Mouse (Mus musculus) megakaryocyte-erythroid progenitor cell, adult 5-6 weeks (primary cell): ENCODE data around the gene Arhgap9. TPM values are rescaled to one million over a fixed set of nuclear protein-coding genes. Genes with fewer than 3 reads are reported as not detected.
A peak's percentile ranks its signal among the peaks of the same experiment; 100 is the strongest.

Experiments
- ATAC-seq: replicated peaks from 2 replicates; pipeline ENCODE4 v1.8.0; 2016; ENCODE audit warnings: mild to moderate bottlenecking, inconsistent platforms; ENCODE audit not compliant: severe bottlenecking, poor library complexity, low FRiP score, low TSS enrichment
- total RNA-seq, 2 experiments: library from RNA; stranded (forward) in 1 of 2; stranded (reverse) in 1 of 2; fragments of 200-1000, 215-1000 nt in 1 of 2; fragments of >200 nt in 1 of 2; fragmentation: Nextera tagmentation in 1 of 2; gene quantifications; 2 replicates each; pipeline ENCODE4 v1.2.3; 2014 to 2017

The Arhgap9 gene
- total RNA-seq, 2 experiments from 2014 or later: 10.8 to 20.9 TPM

DNA sequence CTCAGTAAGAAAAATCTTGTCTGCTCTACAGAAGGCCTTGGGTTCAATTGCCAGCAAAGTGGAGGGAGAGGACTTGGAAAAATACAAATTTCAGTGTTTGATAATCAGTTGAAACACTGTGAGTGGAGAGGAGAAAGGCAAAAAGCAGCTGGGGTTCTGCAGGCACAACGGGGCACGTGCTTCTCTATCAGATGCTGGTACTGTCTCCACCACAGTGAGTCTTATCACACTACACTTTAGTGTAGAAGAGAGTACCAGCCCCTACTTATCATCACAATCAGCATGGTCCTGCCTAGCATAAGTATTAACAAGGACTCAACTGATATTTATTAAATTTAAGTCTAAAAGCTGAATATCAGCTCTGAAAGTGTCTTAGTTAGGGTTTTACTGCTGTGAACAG is 4.5 kb upstream of the Arhgap9 start:
- peak; percentile 78 for ATAC-seq

DNA sequence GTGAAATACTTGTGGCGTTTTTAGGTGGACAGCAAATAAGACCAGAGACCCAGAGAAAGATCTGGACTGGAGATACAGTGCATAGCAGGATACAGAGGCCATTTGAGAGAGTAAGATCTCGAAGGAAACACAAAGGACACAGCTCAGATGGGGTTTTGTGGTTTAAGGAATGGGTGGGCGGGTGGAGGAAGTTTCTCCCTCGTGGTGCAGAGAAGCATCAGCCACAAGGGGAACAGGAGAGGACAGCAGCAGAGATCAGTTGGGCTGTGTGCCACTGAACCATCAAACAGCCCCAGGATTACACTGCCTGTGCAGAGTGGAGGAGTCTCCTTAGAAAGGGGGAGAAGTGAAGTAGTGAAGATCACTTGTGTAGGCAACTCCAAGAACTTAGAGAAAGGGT is 3.8 kb upstream of the Arhgap9 start:
- ATAC-seq: peak; percentile 35

DNA sequence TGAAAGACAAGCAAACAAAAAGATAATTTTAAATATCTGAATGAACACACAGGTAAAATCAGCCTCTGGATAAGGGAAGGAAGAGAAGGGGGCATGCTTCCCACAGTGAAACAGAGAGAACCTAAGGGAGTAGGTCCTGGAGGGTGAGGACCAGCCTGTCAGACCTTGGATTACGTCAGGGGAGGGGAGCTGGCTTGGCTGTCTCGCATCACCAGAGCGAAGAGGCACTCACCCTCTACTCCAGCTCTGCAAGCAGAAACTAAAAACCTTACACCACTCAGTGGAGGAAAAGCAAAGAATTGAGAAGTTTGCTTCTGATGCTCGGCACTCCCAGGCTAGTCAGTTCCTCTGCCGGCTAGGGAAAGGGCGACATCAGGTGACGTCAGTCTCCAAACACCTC is 1.8 kb upstream of the Arhgap9 start:
- no peak for ATAC-seq

DNA sequence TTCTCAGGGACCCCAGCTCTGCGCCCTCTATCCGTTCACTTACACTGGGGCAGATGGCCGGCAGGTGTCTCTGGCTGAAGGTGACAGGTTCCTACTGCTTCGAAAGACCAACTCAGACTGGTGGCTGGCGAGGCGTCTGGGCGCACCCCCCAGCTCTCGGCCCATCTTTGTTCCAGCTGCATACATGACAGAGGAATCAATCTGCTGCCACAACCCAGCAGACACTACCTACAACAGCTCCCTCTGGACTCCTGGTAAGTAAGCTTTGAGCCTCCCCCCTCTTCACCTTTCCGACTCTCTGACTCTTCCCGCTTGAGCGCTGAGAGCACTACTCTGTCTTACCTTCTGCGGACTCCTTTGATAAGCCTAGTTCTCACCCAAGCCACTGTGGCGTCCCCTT is 414 bp downstream of the Arhgap9 start:
- ATAC-seq: no peak

DNA sequence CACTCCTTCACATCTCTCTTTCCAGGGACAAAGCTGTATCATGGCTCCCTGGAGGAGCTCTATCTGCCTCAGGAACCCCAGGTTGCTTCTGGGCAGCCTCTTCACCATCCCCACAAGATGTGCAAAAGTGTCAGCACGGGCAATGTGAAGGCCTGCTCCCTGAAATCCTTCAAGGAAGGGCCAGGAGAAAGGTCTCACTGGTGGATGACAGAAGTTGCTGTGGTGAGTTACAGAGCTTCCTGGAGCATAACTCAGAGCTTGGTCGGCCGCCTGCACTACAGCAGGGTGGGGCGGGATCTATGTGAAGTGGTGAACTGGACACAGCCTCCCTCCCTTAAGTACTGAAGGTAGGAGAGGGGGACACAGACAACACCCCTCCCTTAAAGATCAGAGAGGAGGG is 905 bp downstream of the Arhgap9 start:
- no peak for ATAC-seq

DNA sequence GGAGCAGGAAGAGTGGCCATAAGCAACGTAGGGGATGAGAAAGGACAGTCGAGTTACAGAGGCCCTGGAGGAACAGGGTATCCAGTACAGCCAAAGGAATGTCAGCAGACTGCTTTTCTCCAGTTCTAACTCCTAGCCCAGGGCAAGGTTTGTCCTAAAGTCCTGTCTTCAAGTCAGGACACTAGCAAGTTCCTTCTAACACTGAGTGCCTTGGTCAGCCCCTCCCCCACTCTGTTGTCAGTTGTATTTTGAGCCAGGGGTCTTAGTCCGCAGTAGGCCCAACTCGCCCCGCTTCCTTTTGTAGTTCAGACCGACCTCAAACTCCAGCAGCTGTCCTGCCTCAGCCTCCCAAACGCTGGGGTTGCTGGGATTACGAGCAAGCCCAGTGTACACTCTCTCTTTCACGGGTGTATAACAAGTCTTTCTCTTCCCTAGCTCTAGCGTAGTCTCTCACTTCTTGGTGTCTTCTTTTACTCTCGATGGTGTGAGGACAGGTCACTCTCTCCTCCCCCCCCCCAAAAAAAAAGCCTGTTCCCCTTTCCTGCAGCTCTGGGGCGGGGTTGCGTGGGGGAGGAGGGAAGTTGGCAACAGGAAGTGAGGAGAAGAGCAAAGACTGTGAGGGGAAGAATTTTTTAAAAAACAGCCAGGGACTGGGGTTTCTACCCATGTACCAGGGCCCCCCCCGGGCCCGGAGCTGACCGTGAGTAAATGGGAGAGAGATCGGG is 1.5 kb downstream of the Arhgap9 start:
- 0 out of 2 replicates have a peak, but pooled peaks have one; percentile 15 for ATAC-seq

DNA sequence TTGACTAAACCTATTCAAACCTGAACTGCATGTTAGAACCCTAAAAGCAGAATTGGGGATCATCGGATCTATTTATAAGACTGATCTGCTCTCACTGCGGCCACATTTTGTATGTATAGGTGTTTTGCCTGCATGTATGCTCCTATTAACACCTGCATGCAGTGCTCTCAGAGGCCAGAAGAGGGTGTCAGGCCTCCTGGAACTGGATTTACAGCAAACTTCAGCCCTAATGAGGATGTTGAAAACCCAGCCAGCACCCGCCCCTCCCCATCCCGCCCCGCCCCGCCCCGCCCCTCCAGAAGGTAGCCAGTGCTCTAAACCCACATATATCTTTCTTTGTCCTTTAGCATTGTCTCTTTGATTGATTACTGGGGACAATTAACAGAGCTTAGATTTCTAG is 2.7 kb downstream of the Arhgap9 start:
- ATAC-seq: peak; percentile 81

DNA sequence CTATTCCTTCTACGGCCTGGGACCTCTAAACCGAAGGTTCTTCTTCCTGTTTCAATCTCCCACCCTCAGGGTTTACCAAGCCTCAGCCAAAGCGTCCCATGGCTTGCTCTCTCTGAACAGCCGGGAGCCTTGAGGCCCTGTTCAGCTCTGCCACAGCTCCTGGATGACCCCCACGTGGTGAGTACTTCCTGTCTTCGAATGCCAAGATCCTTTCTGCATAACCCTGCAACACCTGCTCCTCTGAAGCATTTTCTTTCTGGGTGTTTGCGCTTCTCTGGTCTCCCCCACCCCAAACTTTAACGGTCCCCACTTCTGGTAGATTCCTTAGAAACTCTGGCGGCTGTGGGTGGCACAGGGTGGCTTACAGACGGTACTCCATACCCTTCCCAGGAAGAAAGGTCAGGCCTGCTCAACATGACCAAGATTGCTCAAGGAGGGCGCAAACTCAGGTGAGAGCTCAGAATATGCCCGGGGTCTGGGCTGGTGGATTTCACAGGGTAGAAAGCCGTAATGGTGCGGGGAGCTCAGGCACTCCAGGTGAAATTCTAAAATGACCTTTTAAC is 3.8 kb downstream of the Arhgap9 start:
- ATAC-seq: no peak

DNA sequence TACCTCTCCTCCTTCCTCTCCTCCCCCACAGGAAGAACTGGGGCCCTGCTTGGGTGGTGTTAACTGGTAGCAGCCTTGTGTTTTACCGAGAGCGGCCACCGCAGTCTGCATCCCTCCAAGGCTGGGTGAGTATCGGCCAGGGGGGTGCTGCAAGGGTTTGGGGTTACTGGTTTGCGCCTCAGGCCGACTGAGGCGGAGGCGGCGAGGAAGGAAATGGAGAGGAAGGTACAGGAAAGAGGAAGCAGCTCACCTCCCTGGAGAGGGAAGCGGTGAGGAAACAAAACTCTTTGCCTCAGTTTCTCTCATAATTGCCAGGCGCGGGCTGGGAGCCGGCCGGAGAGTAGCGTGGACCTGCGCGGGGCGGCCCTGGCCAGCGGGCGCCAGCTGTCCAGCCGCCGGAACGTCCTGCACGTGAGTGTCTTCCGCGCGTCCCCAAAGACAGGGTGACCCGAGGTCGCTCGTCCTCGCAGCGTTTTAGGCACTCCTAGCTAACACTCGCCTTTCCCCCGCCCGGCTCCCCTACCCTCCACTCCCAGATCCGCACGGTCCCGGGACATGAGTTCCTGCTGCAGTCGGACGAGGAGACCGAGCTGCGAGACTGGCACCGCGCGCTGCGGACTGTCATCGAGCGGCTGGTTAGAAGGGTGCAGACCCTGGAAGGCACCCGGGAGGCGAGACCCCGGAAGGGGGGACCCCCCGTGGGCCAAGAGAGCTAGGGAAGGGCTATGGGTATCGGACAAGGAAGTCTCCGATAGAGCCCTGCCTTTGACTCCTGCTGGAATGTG is 4.4 kb downstream of the Arhgap9 start:
- ATAC-seq: 0 out of 2 replicates have a peak, but pooled peaks have one; percentile 10

DNA sequence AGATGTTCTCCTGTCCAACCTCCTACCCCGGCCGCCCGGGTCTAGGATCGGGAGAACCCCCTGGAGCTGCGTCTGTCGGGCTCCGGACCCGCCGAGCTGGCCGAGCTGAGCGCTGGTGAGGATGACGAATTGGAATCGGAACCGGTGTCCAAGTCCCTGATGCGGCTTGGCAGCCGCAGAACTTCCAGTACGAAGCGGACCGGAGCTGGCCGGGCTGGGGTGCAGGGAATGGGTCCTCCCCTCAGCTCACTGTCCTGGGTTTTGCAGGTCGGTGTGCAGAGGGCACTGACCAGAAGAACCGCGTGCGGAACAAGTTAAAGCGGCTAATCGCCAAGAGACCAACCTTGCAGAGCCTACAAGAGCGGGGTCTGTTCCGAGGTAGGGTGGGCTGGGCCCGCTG is 5.1 kb downstream of the Arhgap9 start:
- no peak for ATAC-seq

DNA sequence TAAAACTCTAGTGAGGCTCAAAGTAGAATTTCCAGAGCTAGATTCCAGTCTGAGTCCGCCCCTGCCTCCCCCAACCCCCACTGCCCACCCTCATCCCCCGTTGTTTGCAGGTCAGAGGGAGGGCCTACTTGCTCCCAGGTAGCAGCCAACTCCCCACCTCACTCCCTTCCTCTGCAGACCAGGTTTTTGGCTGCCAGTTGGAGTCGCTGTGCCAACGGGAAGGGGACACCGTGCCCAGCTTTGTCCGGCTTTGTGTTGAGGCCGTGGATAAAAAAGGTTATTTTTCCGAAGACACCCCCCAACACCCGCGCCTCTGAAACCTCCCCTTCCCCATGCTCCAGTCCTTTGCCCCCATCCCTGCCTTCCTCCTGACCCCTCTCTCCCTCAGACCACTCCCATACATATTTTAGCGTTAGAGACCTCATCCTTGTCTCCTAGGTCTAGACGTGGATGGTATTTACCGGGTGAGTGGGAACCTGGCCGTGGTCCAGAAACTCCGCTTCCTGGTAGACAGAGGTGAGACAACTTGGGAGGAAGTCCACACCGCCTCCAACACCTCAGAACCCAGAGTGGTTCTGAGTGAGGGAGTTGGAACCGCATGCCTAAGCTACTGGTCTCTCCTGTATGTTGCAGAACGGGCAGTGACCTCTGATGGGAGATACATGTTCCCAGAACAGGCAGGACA is 5.8 kb downstream of the Arhgap9 start:
- no peak for ATAC-seq

DNA sequence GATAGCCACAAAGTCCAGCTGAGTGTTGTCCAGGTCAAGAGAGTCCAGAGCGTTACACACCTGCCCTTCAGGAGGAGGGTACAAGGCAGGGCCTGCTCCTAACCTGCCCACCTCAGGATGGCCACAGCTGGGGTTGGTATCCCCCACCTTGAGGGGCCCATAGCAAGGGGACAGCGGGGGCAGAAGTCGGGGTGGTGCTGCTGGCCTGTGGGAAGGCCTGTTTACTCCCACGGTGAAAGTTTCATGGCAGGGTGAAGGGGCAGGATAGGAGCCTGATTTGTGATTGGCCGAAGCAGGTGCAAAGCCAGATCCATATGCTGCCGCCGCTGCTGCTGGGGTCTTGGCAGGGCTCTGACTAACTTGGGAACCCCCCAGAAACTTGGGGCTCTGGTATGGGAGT is 8.4 kb downstream of the Arhgap9 start:
- ATAC-seq: no peak

DNA sequence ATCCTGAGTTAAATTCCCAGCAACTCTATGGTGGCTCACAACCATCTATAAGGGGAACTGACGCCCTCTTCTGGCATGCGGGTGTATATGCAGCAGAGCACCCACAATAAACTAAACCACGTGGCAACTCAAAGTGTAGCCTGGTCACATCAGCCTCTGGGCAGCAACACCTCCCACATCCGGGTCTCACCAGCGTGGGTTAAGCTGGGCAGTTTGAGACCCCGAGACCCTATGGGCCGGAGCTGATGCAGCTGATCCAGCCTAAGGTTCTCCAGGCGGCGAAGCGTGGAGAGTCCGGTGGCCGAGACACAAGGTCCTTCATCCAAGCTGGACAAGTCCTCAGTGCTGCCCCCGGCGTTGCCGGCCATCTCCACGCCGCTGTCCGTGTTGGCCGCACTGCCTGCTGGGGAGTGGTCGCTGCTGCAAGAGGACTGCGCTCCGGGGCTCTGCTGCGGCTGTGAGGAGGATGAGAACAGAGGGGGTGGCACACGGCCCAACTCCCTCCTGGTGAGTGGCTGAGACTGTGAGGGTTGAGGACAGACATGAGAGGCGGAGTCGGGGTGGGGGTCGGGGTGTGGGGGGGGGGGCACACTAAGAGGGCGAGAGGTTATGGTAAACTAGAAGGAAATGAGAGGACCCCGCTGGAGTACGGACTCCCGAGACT is 10.6 kb downstream of the Arhgap9 start:
- ATAC-seq: peak; percentile 42

DNA sequence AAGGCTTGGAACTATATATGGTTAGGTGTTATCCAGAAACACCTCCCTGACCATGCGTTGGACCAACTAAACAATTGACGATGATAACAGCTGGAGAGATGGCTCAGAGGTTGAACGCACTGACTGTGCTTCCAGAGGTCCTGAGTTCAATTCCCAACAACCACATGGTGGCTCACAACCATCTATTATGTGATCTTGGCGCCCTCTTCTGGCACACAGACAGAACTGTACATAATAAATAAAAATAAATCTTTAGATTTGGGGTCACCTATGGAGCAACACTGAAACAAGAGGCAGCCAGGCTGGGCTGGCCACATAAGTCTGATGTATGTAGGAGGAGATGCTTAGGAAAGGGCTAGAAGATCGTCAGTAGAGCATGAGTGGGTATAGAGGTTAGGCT is 11.4 kb downstream of the Arhgap9 start:
- no peak for ATAC-seq

DNA sequence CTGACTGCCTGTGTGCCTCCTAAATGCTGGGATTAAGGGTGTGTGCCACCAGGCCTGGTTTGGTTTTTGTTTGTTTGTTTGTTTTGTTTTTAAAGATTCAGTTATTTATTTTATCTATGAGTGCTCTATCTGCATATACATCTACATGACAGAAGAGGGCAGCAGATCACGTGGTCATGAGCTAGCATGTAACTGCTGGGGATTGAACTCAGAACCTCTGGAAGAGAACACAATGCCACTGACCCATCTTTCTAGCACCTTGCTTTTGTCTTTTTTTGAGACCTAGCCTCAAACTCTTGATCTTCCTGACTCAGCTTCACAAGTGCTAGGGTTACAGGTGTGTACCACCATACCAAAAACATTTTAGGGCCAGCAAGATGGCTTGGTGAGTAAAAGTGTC is 13.5 kb downstream of the Arhgap9 start:
- no peak for ATAC-seq

DNA sequence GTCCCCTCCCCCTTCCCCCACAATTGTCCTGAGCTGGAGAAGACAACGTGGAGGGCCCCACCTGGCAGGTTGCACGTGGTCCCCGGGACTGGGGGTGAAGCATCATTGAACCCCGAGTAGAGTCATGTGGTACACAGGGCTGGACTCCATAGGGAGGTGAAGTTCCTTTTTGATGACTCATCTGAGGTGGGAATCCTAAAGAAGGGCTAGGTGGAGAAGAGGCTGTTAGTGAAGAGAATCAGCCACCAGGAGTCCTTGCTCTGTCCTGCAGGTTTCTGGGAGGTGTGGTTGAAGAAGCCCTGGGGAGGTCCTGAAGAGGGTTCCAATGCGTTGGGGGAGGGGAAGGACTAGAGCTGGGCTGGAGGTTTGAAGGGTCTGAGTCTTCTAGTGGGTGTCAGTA is 15.2 kb downstream of the Arhgap9 start:
- no peak for ATAC-seq

DNA sequence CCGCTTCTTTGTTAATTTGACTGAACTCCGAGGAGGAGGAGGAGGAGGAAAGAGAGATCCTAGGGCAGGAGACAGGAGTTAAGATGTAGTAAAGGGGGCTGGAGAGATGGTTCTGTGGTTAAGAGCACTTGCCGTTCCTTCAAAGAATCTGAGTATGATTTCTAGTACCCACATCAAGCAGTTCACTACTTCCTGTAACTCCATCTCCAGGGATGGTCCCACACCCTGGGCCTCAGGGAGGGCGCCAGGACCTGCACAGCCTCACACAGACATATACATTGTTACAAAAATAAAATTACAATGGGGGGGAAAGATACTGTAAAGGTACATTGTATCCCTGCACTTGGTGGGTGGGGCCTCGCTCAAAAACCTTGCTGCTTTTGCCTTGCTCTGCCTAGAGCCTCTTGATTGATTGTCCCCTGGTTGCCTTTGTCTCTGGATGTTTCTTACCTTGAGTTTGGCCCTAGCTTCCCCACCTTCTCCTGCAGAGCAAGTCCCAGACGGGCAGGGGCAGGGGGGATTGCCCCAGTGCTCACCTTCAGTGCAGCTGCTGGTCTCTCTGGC is 15.9 kb downstream of the Arhgap9 start:
- no peak for ATAC-seq

DNA sequence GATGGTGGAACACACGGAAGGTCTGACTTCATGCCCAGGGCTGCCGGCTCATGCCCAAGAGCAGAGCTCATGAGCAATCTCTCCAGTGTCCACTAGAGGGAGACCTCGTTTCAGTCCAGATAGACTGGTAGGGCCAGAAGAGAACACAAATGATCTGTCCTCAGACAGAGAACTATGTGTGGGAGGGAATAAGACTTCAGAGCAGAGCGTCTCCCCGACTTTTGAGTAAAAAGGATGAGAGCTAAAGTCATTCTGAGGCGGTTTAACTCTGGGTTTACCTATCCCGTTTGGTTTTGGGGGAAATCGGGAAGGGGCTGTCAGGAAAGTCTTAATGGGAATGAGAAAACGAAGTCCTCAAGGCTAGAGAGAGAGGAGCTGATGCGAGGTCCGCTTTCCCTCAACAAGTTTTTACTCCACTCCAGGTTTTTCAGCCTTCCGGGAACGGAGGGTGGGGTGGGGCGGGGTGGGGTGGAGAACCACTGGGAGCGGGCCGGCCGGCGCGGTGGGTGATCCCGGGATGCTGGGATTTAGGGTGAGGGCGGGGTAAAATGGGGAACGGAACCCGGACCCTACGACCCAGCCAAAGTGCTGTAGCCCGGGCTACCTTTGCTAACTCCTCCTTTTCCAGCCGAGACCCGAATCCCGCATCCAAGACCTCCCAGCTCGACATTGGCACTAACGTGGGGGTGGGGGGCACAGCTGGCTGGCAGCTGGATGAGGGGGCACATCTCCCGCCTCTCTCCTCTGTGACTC is 17.3 kb downstream of the Arhgap9 start:
- peak; percentile 89 for ATAC-seq
